Mouse (Mus musculus): ENCODE results near the gene A630089N07Rik. TPM values are rescaled to one million over a fixed set of nuclear protein-coding genes. Genes with fewer than 3 reads are reported as not detected.

A630089N07Rik gene
- 3.9 TPM for polyA plus RNA-seq (2017; shearing (Covaris generic))

DNA sequence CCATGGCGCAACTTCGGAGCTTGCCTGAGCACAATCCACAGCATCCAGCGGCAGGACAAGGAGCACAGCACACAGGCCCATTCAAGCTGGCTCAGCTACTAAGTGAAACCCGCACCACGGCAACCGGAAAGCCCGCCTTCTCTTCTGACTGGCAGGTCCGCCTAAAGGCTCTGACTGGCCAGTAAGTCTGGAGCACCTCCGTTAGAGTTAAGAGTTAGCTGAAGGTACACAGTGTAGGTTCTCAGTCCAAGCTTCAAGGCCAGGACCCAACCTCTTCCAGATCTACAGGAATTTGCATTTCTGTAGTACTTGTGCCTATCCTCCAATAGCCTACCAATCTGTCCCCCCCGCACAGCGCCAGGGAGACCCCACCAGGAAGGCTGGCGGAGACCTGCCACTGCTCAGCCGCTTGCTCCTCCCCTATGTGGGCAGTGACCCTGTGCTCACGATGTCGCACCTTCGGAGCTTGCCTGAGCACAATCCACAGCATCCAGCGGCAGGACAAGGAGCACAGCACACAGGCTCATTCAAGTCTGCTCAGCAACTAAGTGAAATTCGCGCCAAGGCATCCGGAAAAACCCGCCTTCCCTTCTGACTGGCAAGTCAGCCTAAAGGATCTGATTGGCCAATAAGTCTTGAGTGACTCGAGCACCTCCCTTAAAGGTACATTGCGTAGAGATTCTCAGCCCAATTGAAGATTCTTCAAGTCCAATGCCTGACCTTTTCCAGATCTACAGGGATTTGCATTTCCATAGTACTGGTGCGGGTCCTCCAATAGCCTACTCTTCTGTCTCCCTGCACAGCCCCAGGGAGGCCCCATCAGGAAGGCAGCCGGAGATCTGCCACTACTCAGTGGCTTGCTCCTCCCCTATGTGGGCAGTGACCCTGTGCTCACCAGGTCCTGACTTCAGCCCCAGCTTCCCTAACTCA, at the start of gene A630089N07Rik:
TSS of gene A630089N07Rik (minus strand) at position 562 of the 930 bp plus-strand sequence.

DNA sequence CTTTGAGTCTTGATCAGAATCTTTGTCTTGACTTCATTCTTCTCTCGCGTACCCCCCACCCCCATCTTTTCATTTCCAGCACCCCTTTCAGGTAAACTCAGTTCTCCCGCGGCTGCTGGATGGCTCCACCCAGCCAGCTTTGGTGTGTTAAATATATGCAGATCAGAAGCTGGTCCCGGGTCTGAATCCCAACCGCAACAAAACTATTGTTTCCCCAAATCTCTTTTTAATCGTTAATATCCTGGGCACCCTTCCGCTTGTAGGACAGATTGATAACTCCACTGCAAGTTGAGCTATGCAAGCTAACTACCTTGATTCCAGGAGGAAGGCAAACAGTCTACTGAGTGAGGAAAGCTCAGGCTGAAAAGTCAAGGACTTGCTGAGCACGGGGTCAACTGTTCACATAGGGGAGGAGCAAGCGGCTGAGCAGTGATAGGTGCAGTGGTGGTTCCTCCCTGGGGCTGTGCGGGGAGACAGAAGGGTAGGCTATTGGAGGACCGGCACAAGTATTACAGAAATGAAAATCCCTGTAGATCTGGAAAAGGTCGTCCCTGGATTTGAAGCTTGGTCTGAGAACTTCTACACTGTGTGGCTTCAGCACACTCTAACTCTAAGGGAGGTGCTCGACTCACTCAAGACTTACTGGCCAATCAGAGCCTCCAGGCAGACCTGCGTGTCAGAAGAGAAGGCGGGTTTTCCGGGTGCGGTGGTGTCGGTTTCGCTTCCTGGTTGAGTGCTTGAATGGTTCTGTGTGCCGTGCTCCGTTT, 85.5 kb downstream of the A630089N07Rik start, which contains the start of gene B230307C23Rik:
TSS of gene B230307C23Rik (plus strand) at position 700 of the 767 bp plus-strand sequence.

DNA sequence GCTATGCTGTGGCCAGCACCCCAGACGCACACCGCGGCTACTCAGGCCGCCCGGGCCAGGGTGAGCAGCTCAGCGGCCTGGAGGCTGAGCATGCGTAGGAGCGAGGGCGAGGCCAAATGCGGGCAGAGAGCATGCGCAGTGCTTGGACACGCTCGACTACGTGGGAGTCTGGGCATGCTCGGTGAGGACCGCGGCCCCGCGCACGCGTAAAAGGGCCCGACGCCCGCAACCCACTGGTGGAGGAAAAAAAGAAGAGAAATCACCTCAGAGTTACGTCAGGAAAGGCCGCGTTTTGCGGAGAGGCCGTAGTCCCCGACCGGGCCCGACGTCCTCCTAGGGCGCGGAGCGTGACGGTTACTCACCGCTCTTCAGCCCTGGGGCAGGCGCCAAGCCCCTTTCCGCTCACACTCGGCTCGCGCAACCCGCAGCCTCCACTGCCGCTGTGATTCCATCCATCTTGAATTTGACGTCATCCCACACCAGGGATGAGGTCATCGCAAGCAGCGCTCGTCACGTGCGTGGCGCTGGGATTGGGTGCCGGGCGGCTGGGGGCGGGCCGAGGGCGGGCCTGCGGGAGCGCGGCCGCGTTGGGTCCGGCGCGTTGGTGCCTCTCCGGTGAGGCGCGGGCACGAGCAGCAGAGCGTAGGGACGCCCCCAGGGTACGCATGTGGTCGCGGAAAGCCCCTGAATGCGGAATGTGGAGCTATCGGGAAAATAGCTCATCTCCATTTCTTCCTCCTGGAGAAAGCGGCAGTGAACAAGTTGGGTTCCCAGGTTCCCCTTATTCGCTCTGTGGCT, 119.9 kb downstream of the A630089N07Rik start, which contains the start of the genes C2cd2 and Zbtb21:
TSS of gene C2cd2 (minus strand) at position 448 of the 798 bp plus-strand sequence.
TSS of gene Zbtb21 (minus strand) at position 472 of the 798 bp plus-strand sequence.

Other genes with a start within 250 kb of the A630089N07Rik start
- 22.0 TPM for gene Prdm15, start 230.6 kb downstream of the A630089N07Rik start, polyA plus RNA-seq (2017; shearing (Covaris generic))
- 5.2 TPM for gene C2cd2, start 119.9 kb downstream of the A630089N07Rik start, polyA plus RNA-seq (2017; shearing (Covaris generic))
- gene Zbtb21, start 119.8 kb downstream of the A630089N07Rik start, polyA plus RNA-seq (2017; shearing (Covaris generic)): 79.5 TPM
- gene B230307C23Rik, start 85.1 kb downstream of the A630089N07Rik start, polyA plus RNA-seq (2017; shearing (Covaris generic)): 32.0 TPM

All from effector memory CD4-positive, alpha-beta T cell, adult 7 months (primary cell).